Mouse (Mus musculus): ENCODE data around the gene Piezo1. TPM values are rescaled to one million over a fixed set of nuclear protein-coding genes. Genes with fewer than 3 reads are reported as not detected.
A peak's percentile ranks its signal among the peaks of the same experiment; 100 is the strongest.
"Not testable (repeated sequence)": the region's sequence is repeated elsewhere in the genome, so short reads cannot be mapped to it uniquely, and the experiment has no call there.

Piezo1 gene
- 10 to 100 TPM; 51.5 to 54.6 TPM for total RNA-seq (2021)
- long read RNA-seq, experiment 1, full-length matches to known transcripts: 3 of 20 reads
- long read RNA-seq, experiment 1, partial matches to known transcripts: 11 of 20 reads
- long read RNA-seq, experiment 1, other reads (novel, unspliced or antisense): 6 of 20 reads
- long read RNA-seq, experiment 2, full-length matches to known transcripts: 5 of 41 reads
- long read RNA-seq, experiment 2, partial matches to known transcripts: 24 of 41 reads
- long read RNA-seq, experiment 2, other reads (novel, unspliced or antisense): 12 of 41 reads

- DNase-seq (ENCODE audit: low spot score in 2 of 2): peak; percentile 84 to 92
These were observed at the start of gene Piezo1 for GRCm38 (mm10) chr8:122551265-122552051. Gene Piezo1 (minus strand): TSS chr8:122551329.

- no peak for DNase-seq (ENCODE audit: low spot score in 2 of 2)
These were observed 49.5 kb upstream of the Piezo1 start for GRCm38 (mm10) chr8:122600666-122601065.

DNA sequence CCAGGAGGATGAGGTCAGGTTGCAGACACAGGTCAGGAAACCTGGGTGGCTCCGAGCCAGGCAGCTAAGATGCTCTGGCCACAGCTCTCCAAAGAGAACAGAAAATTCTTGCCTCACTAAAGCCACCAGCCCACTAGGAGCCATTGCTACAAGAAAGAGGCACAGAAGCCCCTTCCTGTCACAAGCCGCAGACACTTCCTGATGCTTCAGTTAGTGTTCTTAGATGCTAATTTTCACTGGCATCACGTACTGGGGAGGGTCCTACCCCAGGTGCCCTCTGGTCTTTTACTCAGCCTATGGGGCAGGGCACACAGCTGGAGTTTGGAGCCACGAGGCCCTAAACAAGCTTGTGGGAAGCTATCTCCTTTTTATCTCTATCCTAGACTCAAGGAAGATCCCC lies 44.9 kb upstream of the Piezo1 start:
- DNase-seq (ENCODE audit: low spot score in 2 of 2): no peak

GRCm38 (mm10) chr8:122593783-122594507 lies 42.8 kb upstream of the Piezo1 start:
- DNase-seq (ENCODE audit: low spot score in 2 of 2): no peak

- DNase-seq (ENCODE audit: low spot score in 2 of 2): no peak
These were observed 42.1 kb upstream of the Piezo1 start for GRCm38 (mm10) chr8:122593240-122593639.

DNA sequence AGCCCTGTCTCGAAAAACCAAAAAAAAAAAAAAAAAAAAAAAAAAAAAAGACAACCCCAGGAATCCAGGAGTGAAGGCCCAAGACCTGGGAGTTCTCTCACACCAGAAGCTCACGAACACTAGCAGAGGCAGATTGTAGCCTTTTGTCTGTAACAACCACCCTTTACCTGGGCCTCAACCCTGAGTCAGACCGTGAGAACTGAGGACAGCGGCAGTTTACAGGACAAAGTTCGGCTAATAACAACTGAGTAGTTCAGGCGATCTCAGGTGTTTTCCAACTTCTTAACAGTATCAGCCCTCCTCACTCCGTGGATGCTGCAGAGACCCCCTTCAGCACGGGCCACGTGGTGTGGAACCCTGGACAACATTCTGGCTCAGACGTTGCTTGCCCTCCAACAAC lies 35.6 kb upstream of the Piezo1 start:
- no peak for DNase-seq (ENCODE audit: low spot score in 2 of 2)

- no peak for DNase-seq (ENCODE audit: low spot score in 2 of 2)
These were observed 35.0 kb upstream of the Piezo1 start for GRCm38 (mm10) chr8:122586171-122586570.

- DNase-seq (ENCODE audit: low spot score in 2 of 2): no peak
These were observed 34.3 kb upstream of the Piezo1 start for GRCm38 (mm10) chr8:122585411-122585891.

DNA sequence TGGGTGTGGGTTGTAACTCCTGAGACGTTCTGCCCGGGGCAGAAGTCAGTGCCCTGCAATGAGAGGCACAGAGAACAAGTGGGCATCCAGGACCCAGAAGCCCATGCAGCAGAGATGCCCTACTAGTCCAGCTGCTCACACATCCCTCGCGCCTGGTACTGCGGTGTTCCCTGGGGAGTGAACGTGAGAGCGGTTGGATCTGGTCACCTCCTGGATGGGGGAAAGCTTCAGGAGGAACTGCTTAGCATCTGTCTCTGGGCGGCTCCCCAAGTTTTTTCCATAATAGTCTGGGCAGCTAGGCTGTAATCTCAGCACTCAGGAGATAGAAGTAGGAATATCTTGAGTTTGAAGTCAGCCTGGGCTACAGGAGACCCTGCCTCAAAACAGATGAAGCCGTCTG lies 33.9 kb upstream of the Piezo1 start:
- no peak for DNase-seq (ENCODE audit: low spot score in 2 of 2)

- no peak for DNase-seq (ENCODE audit: low spot score in 2 of 2)
These were observed 29.8 kb upstream of the Piezo1 start for GRCm38 (mm10) chr8:122580926-122581325.

GRCm38 (mm10) chr8:122579196-122579595 lies 28.1 kb upstream of the Piezo1 start:
- DNase-seq (ENCODE audit: low spot score in 2 of 2): no peak

GRCm38 (mm10) chr8:122577116-122577515 lies 26.0 kb upstream of the Piezo1 start:
- DNase-seq (ENCODE audit: low spot score in 2 of 2): no peak

DNA sequence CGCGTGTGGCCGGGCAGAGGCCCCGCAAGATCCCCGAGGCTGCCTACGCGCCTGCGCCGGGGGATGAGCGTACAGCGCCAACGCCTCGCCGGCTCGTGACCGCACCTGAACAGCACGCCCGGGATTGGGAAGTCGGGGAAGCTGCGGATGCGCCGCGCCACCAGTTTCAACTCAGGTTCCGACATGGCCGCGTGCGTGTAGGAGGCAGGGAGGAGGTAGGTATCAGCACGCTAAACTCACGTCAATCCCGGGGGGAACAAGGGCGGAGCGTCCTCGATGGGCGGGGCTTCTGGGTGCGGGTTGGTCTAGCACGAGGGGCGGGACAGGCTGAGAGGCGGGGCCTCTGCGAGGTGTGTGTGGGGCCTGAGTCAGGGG lies 25.5 kb upstream of the Piezo1 start, which contains the start of gene Aprt:
Aprt (minus strand) TSS at position 262 of the 375 bp plus-strand sequence.
- peak; percentile 74 to 88 for DNase-seq (ENCODE audit: low spot score in 2 of 2)

DNA sequence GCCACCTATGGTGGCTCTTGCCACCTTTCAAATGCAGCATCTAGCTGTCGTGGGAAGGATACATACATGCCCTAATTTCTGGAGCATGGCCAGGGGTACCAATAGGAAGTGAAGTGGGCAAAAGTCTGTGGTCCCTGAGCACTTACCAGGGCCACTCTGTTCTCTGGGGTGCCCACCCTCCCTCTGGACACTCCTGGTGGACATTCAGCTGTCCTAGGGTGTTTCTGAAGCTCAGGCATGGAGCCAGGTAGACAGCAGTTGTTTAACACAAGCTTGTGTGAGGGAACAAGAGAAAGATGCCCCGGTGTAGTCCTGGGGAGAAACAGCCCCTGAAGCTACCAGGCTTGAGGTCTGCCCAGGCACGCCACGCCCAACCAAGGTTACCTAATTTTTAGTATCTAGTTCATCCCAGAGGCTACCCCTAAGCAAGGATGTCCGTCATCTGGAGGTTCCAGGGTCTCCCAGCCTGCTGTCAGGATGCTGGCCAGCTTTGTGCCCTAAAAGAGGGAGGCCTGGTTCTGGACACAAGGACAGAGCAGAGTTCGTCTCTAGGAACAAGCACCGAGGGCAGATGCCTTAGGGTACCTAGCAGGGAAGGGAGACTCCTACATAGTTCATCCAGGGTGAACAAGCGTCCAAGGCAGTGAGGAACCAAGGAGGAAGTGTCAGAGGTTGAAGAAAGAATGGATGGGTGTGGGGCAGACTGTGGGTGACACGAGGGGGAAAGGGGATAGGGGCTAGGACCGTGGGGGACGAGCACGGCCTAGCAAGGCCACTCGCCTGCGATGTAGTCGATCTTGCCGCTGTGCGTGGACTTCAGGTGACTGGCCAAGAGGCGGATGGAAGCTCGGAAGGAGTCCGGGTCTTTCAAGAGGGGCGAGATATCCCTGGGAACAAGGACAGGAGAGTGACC lies 24.9 kb upstream of the Piezo1 start:
- no peak for DNase-seq (ENCODE audit: low spot score in 2 of 2)

DNA sequence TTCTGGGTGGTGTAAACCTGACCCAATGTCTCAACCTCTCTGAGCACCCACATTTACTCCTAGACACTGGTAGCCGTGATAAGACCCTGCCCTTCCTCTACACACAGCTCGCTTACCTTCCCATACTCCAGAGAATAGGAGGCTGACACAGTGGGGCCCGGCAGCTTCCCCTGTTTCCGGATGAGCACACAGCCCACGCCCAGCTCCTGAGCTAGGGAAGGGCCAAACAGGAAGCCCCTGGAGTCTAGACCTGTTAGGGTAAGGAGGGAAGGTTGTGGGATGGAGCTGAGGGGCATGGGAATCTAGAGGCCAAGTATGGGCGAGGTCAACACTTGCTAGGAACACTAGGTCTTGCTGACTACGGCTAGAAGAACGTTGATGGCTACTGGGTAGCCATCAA lies 24.2 kb upstream of the Piezo1 start:
- DNase-seq (ENCODE audit: low spot score in 2 of 2): no peak

DNA sequence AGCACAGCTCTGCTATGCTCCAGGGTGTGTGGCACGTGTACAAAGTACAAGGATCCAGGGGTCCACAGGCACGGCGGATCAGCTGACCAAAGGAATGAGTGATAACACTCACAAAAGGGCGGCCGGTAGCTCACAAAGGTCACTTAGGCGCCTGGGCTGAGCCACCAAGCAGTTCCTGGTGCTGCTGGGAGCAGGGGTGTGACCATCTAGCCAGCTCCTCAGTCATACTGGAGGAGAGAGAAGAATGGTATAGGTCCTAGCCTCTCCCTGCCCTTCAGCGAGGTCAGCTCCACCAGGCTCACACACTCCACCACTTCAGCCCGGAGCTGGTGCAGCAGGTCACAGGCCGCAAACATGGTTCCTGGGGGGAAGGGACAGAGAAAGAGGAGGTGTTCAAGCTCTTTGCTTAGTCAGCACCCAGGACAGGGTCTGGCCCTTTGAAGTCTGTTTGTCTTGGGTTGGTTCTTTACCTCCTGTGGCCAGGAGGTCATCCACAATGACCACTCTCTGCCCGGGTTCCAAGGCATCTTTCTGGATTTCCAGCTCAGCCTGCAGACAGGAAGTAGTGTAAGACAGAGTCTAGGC lies 23.6 kb upstream of the Piezo1 start:
- no peak for DNase-seq (ENCODE audit: low spot score in 2 of 2)

GRCm38 (mm10) chr8:122574264-122574663 lies 23.1 kb upstream of the Piezo1 start:
- no peak for DNase-seq (ENCODE audit: low spot score in 2 of 2)

DNA sequence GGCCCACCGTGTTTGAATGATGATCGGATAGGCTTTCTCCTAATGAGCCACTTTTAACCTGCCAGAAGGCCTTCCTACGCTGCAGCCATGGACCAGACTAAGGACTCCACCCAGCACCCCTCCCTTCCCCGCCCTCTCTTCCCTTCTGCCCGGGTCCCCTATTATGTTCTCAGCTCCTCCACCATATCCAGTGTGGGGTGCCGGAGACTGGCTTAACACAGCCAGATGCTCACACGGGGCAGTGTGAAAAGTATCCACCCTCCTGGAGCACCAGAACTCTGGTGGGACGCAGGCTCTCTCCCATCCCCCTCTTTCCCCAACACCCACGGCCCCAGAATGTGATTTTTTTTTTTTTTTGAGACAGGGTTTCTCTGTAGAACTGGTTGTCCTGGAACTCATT lies 22.4 kb upstream of the Piezo1 start:
- no peak for DNase-seq (ENCODE audit: low spot score in 2 of 2)

- DNase-seq (ENCODE audit: low spot score in 2 of 2): not testable (repeated sequence)
These were observed 22.0 kb upstream of the Piezo1 start for GRCm38 (mm10) chr8:122573176-122573575.

- no peak for DNase-seq (ENCODE audit: low spot score in 2 of 2)
These were observed 21.6 kb upstream of the Piezo1 start for GRCm38 (mm10) chr8:122572751-122573150.
